Mouse (Mus musculus) forebrain, embryonic 16.5 days (tissue): ENCODE results near the gene Idh3b. TPM values are rescaled to one million over a fixed set of nuclear protein-coding genes. Genes with fewer than 3 reads are reported as not detected.

Experiments
- ATAC-seq: fragments of 200-750 bp; cut with Nextera tagmentation; 2 replicates; pipeline ENCODE4 v1.8.0; 2017; ENCODE audit warnings: mild to moderate bottlenecking, moderate library complexity
- H3K27ac ChIP-seq: fragments of 300-500 bp; sonication (generic); 2 replicates; pipeline ENCODE4 v1.5.1; 2014; ENCODE audit warnings: low read length, control low read depth
- H3K27me3 ChIP-seq: fragments of 300-500 bp; sonication (generic); replicated peaks from 2 replicates; pipeline ENCODE4 v1.6.1; 2014; ENCODE audit warnings: low read length; ENCODE audit not compliant: control insufficient read depth, insufficient read depth
- H3K36me3 ChIP-seq: fragments of 300-500 bp; sonication (generic); 2 replicates; pipeline ENCODE4 v1.6.1; 2014; ENCODE audit not compliant: control insufficient read depth, insufficient read depth
- H3K4me1 ChIP-seq: fragments of 300-500 bp; sonication (generic); replicated peaks from 2 replicates; pipeline ENCODE4 v1.6.1; 2014; ENCODE audit warnings: low read length; ENCODE audit not compliant: control insufficient read depth, insufficient read depth
- H3K4me2 ChIP-seq: fragments of 300-500 bp; sonication (generic); 2 replicates; pipeline ENCODE4 v1.6.1; 2014; ENCODE audit warnings: mild to moderate bottlenecking, low read length, control low read depth
- H3K4me3 ChIP-seq: fragments of 300-500 bp; sonication (generic); replicated peaks from 2 replicates; pipeline ENCODE4 v1.5.1; 2014; ENCODE audit warnings: mild to moderate bottlenecking, low read length, control low read depth
- H3K9ac ChIP-seq: fragments of 300-500 bp; sonication (generic); replicated peaks from 2 replicates; pipeline ENCODE4 v1.6.1; 2014; ENCODE audit warnings: low read depth, low read length, control low read depth
- H3K9me3 ChIP-seq: fragments of 300-500 bp; sonication (generic); 2 replicates; pipeline ENCODE4 v1.6.1; 2016; ENCODE audit warnings: low read length; ENCODE audit not compliant: control insufficient read depth
- WGBS: fragments of 180-500 bp; shearing (Covaris S2); extraction: QIAGEN DNeasy Blood & Tissue Kit; methylation state at CpG from one replicate; pipeline ENCODE4 v1.1.7; 2014; 5-methylcytosine and 5-hydroxymethylcytosine counted together
- polyA plus RNA-seq: library from polyadenylated mRNA; unstranded; fragments of >200 nt; fragmentation: Nextera tagmentation; extraction: Ambion mirVana; gene quantifications from 2 replicates; pipeline ENCODE4 v1.2.1, GENCODE M21; 2015

Gene Idh3b
- polyA plus RNA-seq, 1 experiment from 2014 or later, result 179 TPM

DNA sequence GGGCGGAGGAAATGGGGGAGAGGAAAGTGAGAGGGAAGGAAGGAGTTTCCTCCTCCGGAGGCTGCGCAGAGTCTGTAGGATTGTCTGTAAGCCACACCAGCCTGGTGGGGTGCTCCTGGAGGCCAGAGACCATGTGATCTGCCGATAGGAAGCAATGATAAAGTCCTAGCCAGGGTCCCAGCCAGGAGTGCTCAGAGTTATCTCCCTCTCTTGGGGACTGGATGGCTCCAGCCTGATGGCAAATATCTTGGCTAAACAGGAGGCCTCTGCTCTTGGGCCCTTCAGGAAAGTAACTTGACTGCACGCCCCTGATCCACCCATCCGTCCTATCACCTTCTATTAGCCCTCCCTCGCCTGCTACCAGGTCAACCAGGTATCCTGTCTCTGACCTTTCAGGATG is 36.1 kb downstream of the Idh3b start:
- H3K27ac ChIP-seq, result no peak overlapping the region
- no peak overlapping the region for H3K9ac ChIP-seq
- no peaks in the 10 kb centered on the region for H3K4me1 ChIP-seq
- H3K9me3 ChIP-seq, result no peaks in the 10 kb centered on the region
- no peak overlapping the region for H3K4me2 ChIP-seq
- H3K4me3 ChIP-seq, result no peak overlapping the region
- ATAC-seq, result no peak
- no peaks in the 10 kb centered on the region for H3K36me3 ChIP-seq
- 70% methylated on average over 7 of the region's 7 CpGs for WGBS
- H3K27me3 ChIP-seq, result no peaks in the 10 kb centered on the region

DNA sequence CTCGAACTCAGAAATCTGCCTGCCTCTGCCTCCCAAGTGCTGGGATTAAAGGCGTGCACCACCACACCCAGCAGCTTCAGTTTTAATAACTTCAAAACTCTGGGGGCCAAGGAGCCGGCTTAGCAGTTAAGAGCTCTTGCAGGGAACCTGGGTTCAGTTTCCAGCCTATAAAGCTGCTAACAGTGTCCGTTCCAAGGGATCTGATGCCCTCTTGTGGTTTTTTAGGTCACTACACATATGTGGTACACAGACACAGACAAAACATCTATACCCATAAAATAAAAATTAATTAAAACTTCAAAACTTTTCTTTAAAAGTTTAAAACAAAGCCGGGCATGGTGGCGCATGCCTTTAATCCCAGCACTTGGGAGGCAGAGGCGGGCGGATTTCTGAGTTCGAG is 37.4 kb downstream of the Idh3b start:
- ATAC-seq, result no peak
- 51% methylated on average over 7 of the region's 9 CpGs for WGBS
- no peak overlapping the region for H3K4me3 ChIP-seq

More for the DNA sequence above, 37.4 kb downstream of the Idh3b start:
- Histone ChIP-seq H3K27me3 (no peaks in the 10 kb centered on the region), H3K36me3 (no peaks in the 10 kb centered on the region), H3K27ac (no peak overlapping the region), H3K4me2 (no peak overlapping the region), H3K9ac (no peak overlapping the region), H3K4me1 (no peaks in the 10 kb centered on the region), H3K9me3 (no peaks in the 10 kb centered on the region)

Other genes starting within 250 kb of the Idh3b start
- 0.10 and 0.11 TPM in 2 replicates for gene Tgm6, start 172.1 kb downstream of the Idh3b start, polyA plus RNA-seq
- 418 TPM in 2 replicates for gene Snrpb, start 105.1 kb downstream of the Idh3b start, polyA plus RNA-seq
- gene Tmc2, start 89.4 kb downstream of the Idh3b start, polyA plus RNA-seq, result not detected in 2 replicates
- 287 and 297 TPM in 2 replicates for gene Nop56, start 10.1 kb downstream of the Idh3b start, polyA plus RNA-seq
- gene Ebf4, start 10.6 kb upstream of the Idh3b start, polyA plus RNA-seq, result 2.7 and 3.7 TPM in 2 replicates
- 18.1 and 19.0 TPM in 2 replicates for gene Cpxm1, start 113.0 kb upstream of the Idh3b start, polyA plus RNA-seq
- not detected in 2 replicates for gene Gm28372, start 120.7 kb upstream of the Idh3b start, polyA plus RNA-seq
- 0.73 and 0.86 TPM in 2 replicates for gene 1700020A23Rik, start 120.7 kb upstream of the Idh3b start, polyA plus RNA-seq
- gene Tmem239, start 121.9 kb upstream of the Idh3b start, polyA plus RNA-seq, result 0.27 TPM in 1 of 2 replicates, not detected in the other
- 134 and 138 TPM in 2 replicates for gene Vps16, start 139.8 kb upstream of the Idh3b start, polyA plus RNA-seq
- 17.3 and 17.8 TPM in 2 replicates for gene Pced1a, start 140.2 kb upstream of the Idh3b start, polyA plus RNA-seq
- 152 and 160 TPM in 2 replicates for gene Ptpra, start 165.7 kb upstream of the Idh3b start, polyA plus RNA-seq